Mouse (Mus musculus) ovary, postnatal 36 days (tissue): ENCODE data around the gene Fgfr2.

Source experiments
- DNase-seq: peaks from one replicate; pipeline ENCODE4 v3.0.0; 2022; ENCODE audit warnings: low spot score, mixed read lengths

The Fgfr2 gene

GRCm38 (mm10) chr7:132158321-132159025, 964.7 kb downstream of the Fgfr2 start:
- no peak for DNase-seq

GRCm38 (mm10) chr7:132154368-132154961, 968.7 kb downstream of the Fgfr2 start, which contains the start of gene Cpxm2:
Gene Cpxm2 (minus strand): TSS chr7:132154739.
- peak; percentile 7 for DNase-seq

DNA sequence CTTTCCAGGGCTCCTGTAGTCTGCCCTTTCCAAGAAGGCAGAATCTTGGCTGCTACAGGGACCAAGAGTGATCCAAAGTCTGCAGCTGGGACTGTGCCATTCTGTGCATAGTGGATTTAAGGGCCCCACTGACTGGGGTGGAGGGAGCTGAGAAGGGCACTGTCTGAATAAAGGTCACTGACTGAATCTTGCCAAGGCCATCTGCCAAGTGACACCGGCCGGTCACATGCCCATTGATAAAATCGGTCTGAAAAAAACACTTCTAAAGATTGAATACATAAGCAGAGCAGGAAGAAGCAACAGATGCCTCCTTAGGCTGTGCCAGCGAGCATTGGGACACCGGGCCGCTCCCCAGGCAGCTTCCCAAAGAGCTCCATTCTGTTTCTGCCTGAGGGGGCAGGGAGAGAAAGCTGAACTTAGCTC, 969.4 kb downstream of the Fgfr2 start:
- DNase-seq: no peak

DNA sequence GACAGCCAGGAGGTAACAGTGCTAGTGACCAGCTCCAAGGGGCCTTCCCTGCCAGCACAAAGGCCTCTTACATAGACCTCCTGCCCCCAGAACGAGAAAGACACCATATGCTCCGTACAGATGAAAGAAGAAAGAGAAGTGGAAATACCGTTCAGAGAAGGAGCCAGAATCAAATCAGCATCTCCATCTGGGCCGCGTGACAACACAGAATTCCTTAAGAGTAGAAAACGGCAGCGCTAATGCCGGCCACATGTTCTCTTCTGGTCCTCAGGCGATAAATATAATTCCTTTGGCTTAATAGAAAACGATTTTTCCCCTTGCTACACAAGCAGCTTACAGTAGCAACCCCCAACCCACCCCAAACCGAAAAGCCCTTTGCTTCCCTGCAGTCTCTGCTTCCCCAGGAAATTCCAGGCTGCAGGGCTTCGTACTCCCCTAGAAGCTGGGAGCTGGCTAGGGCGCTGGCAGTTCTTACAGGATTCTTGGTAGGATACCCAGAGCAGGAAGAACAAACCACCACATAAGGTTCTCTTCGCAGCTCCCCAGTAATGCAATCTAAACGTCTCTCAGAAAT, 977.8 kb downstream of the Fgfr2 start:
- no peak for DNase-seq

DNA sequence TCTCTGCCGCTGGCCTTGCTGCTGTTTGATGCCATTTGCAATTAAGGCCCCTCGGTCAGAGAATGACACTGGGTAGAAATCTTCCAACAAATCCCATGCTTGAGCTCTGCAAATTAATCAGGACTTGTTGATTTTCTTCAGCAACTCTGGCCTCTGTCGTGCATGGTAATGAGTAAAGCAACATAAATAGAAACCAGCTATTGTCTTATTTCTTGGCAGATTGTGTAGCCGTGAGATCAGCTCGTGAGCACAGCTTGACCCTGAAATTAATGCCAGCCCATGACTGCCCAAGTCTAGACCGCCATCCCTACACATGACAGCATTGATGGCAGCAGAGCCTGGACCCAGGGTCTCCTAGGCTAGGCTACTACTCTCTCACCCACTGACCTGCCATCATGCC, 994.5 kb downstream of the Fgfr2 start:
- DNase-seq: no peak

- DNase-seq: no peak
These were observed 998.2 kb downstream of the Fgfr2 start for GRCm38 (mm10) chr7:132124948-132125347.

DNA sequence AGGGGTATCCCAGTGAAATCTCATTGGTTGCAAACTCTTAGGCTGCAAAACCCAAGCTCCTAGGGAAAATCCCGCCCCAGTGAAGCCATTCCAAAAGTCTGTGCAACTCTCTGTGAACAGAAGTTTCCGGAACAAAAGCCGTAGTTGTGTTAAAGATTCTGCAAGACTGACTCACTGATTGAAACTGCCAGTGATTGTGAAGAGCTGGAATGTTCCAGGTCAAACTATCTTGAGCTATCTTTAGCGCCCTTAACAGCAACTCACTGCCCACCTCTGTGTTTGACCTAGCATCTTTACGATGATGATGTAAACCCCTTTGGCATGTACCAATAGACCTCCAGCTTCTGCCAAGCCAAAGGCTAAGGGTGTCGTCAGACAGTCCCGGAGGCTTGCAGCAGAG, 999.9 kb downstream of the Fgfr2 start:
- DNase-seq: no peak

GRCm38 (mm10) chr7:132119817-132120216, 1003.3 kb downstream of the Fgfr2 start:
- no peak for DNase-seq

DNA sequence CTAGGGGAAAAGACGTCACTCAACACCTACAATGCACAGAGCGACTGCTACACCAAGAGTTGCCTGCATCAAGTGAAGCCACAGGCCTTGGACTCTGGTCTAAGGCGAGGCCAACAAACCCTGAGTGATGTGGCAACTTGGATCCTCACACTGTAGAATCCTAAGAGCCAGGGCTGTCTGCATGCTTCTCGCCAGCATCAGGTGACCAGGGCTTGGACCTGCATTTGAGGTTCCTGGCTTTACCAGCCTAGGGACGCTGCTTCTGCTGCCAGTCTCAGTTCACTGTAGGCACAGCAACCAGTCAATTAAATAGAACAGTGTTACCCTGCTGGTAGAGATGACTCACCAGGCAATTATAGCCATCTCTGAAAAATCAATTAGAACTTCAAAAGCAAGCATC, 1011.4 kb downstream of the Fgfr2 start:
- DNase-seq: no peak

- no peak for DNase-seq
These were observed 1012.8 kb downstream of the Fgfr2 start for GRCm38 (mm10) chr7:132110308-132110707.

DNA sequence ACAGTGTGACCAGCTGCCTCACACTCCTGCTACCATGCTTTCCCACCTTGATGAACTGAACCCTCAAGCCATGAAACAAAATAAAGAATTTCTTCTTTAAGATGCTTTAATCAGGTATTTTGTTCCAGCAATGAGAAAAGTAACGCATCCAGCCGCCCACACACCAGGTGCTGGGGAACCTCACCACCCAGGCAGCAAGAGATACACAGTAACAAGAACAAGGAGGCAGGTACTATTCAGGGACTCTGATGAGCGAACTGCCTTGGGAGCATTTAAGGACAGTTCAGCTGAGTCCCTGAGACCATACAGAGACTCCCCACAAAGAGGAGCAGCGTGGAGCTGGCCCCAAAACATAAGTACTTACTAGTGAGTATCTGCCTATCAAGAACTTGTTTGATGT, 1016.3 kb downstream of the Fgfr2 start:
- DNase-seq: no peak

DNA sequence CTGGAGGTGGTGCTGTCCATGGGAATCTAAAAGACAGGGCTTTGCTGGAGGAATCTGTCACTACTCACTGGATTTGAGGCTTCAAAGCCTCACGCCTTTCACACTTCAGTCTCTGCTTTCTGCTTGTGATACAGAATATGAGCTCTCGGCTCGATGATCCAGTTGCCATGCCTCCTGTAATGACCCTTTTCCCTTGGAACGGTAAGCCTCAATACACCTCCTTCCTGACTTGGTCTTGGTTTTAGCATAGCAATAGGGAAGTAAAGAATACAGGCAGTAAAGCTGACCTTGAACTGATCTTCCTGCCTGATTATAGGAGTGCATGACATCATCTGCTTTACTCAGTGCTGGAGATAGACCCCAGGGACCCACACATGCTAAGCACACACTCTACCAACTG, 1017.8 kb downstream of the Fgfr2 start:
- no peak for DNase-seq

- no peak for DNase-seq
These were observed 1024.7 kb downstream of the Fgfr2 start for GRCm38 (mm10) chr7:132098441-132098840.

GRCm38 (mm10) chr7:132094666-132095065, 1028.5 kb downstream of the Fgfr2 start:
- no peak for DNase-seq

- no peak for DNase-seq
These were observed 1031.6 kb downstream of the Fgfr2 start for GRCm38 (mm10) chr7:132091551-132091950.

- DNase-seq: no peak
These were observed 1034.5 kb downstream of the Fgfr2 start for GRCm38 (mm10) chr7:132088606-132089005.

DNA sequence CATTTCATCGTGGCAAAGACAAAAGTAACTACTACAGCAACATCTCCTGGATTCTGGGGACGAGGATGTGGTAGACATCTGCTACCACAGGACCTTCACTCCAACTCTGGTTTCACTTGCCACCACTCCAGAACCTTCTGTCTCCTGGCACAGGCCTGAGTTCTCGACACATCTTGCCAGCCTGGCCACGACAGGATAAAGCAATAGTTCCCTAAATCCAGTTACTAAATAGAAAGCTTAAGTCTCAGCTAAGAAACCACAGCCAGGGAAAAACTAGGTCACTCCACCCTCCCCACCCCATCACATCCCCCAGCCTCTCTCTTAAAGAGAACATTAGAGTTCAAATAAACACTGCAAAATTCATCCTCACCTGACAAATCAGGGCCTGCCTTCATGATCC, 1035.0 kb downstream of the Fgfr2 start:
- DNase-seq: no peak

DNA sequence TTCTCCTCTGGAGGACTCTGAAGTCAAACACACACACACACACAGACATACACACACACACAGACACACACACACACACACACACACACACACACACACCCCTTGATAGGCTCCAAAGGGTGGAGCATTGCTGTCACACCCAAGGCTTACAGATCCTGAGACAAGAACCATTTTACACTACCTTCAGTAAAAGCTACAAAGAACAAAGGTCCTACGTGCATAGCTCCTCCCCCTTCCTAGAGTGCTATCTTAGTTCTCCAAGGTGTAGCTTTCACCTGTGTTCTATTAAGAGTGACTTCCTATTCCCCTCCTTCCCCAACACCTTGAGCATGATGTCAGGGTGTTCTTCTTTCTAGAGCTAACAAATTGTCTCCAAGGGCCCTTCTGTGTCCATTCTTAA, 1047.3 kb downstream of the Fgfr2 start:
- DNase-seq: no peak

DNA sequence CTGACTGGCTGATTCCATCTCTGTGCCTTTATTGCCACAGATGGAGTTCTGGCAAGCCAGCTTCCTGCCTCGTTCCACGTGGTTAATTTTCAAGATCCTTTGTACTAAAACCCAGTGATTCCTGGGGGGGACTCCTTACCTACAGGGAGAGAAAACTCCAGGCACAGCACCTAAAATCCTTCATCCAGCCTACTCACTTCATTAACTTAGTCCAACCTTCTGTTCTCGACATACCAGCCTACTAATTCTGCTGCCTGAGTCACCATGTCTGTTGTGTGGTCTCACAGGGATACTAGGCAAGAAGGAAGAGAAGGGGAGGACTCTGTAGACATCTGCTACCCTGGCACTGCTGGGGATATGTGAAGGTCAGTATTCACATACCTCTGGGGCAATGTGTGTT, 1048.6 kb downstream of the Fgfr2 start:
- DNase-seq: no peak

GRCm38 (mm10) chr7:132070877-132071625, 1052.1 kb downstream of the Fgfr2 start:
- no peak for DNase-seq

- DNase-seq: no peak
These were observed 1055.2 kb downstream of the Fgfr2 start for GRCm38 (mm10) chr7:132067951-132068350.

DNA sequence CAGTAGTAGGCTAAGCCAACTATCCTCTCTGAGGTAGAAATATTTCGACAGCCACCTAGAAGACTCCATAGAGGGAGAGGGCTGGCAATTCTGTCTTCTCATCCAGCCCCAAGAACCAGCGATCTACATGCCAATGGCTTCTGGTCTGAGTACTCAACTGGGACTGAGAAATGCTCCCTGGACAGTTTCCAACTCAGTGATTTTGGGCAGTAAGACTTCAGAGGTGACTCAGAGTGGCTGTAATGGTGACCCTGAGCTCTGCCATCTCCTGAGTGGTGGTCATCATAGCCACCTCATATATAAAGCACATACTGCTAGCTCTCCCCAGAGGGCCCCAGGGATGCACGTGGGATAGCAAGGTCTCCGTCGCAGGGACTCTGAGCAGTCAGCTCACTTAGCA, 1055.6 kb downstream of the Fgfr2 start:
- no peak for DNase-seq

DNA sequence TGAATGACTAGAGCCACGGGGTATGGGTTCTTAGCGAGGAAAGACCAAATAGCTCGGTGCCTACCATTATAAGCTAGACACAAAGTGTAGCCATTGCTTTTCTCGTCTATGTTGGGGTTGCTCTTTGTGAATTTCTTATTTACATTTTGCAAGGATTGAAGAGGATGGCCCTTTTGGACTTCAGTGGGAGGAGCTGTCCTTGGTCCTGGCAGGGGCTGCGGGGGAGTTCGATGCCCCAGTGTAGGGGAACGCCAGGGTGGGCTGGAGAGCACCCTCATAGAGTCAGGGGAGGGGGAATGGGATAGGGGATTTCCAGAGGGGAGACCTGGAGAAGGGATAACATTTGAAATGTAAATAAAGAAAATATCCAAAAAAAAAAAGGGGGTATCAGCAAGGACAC, 1063.0 kb downstream of the Fgfr2 start:
- DNase-seq: no peak
